Mouse (Mus musculus) lung, postnatal 0 days (tissue): ENCODE measurements around the gene Myl9.

Experiments
- CTCF ChIP-seq: IDR thresholded peaks from 2 replicates; pipeline ENCODE4 v1.5.1; 2016; ENCODE audit warnings: antibody characterized with exemption, mild to moderate bottlenecking
- EP300 ChIP-seq: IDR thresholded peaks from 2 replicates; pipeline ENCODE4 v1.6.1; 2016; ENCODE audit warnings: antibody characterized with exemption, mild to moderate bottlenecking, control low read depth

DNA sequence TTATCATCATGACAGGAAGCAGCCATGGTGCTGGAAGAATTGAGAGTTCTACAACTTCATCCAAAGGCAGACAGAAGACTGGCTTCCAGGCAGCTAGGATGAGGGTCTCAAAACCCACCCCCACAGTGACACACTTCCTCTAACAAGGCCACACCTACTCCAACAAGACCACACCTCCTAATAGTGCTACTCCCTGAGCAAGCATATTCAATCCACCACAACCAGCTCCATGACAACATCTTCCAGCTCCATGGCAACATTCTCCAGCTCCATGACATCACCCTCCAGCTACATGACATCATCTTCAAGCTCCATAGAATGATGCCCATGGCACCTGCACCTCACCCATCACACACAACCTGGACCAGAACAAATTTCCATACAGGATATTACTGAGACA is 1.8 kb upstream of the Myl9 start:
- TF ChIP-seq CTCF (no peak), EP300 (no peak)
